Mouse (Mus musculus) bone marrow, adult 2 months (tissue): ENCODE measurements around the gene Bscl2.
"Not testable (repeated sequence)": the region's sequence is repeated elsewhere in the genome, so short reads cannot be mapped to it uniquely, and the experiment has no call there.

Source experiments
- CTCF ChIP-seq: fragments of 200-500 bp; IDR thresholded peaks from 2 replicates; pipeline ENCODE4 v1.5.1; 2011; ENCODE audit warnings: low read length, control low read depth; ENCODE audit not compliant: control insufficient read depth, insufficient read depth
- POLR2A ChIP-seq: fragments of 200-500 bp; IDR thresholded peaks from 2 replicates; pipeline ENCODE4 v1.6.1; 2011; ENCODE audit warnings: low read depth, mild to moderate bottlenecking, control low read depth, low read length, borderline replicate concordance; ENCODE audit not compliant: control insufficient read depth

DNA sequence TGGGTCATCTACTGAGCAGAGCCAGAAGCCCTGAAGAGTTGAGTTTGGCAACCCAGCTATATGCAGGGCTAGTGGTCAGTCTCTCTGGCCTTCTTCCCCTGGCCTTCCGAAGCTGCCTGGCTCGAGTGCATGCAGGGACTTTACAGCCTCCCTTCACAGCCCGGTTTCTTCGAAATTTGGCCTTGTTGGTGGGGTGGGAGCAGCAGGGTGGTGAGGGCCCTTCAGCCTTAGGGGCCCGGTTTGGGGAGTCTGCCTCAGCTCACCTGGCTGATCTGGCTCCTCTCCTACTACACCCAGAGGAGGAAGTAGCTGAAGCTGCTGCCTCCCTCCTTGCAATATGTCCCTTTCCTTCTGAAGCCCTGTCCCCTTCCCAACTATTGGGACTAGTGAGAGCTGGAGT lies 59.0 kb downstream of the Bscl2 start:
- TF ChIP-seq POLR2A, CTCF: not testable (repeated sequence)
